Mouse (Mus musculus): Measurements from ENCODE around the gene B230118H07Rik. TPM values are rescaled to one million over a fixed set of nuclear protein-coding genes. Genes with fewer than 3 reads are reported as not detected.

B230118H07Rik gene
- total and polyA plus RNA-seq, 3 experiments, result 5.0 to 12.6 (median 9.7) TPM

DNA sequence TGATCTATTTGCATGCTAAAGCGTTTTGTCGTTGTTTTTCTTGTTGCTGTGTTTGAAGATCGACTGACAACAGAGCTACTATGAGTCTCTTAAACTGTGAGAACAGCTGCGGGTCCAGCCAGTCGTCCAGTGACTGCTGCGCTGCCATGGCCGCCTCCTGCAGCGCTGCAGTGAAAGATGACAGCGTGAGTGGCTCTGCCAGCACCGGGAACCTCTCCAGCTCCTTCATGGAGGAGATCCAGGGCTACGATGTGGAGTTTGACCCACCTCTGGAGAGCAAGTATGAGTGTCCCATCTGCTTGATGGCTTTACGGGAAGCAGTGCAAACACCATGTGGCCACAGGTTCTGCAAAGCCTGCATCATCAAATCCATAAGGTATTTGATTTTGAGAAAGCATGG, 35.1 kb upstream of the B230118H07Rik start:
- Histone ChIP-seq H3K27ac (ENCODE audit: insufficient read depth, low read depth) (no peak overlapping the region), H3K79me2 (replicated peaks; ENCODE audit: control insufficient read depth, extremely low read depth, insufficient read depth, poor library complexity, severe bottlenecking) (peaks cover 22% of the 10 kb centered on the region), H3K36me3 (replicated peaks in 1 of 2; ENCODE audit: control insufficient read depth in 1 of 2, insufficient read depth in 1 of 2, low read length in 1 of 2) (peaks cover 38 to 73% of the 10 kb centered on the region in 2 experiments), H3K9me3 (replicated peaks; ENCODE audit: low read length) (no peaks in the 10 kb centered on the region), H3K4me1 (ENCODE audit: control insufficient read depth in 1 of 2, insufficient read depth in 2 of 2) (peaks cover 0 to 14% of the 10 kb centered on the region in 2 experiments; a peak in 2 of 4 replicates), H3K27me3 (replicated peaks) (no peaks in the 10 kb centered on the region), H3K4me2 (ENCODE audit: insufficient read depth, low read depth, poor library complexity, severe bottlenecking) (no peak overlapping the region), H3K9ac (ENCODE audit: insufficient read depth, low read depth) (no peak overlapping the region), H3K4me3 (replicated peaks in 1 of 3; ENCODE audit: low read depth in 2 of 3, low read length in 2 of 3, poor library complexity in 1 of 3) (no peak overlapping the region)
- no peak for DNase-seq (ENCODE audit: extremely low read depth)
- dilution Hi-C loops (cut with MboI; ENCODE audit: extremely low pct_ligation_motif_present, extremely low pct_unique_long_range_greater_than_20kb, low sequenced_read_pairs), result no loop called here
- in situ Hi-C loops (cut with MboI; ENCODE audit: low pct_ligation_motif_present, low pct_unique_long_range_greater_than_20kb, low sequenced_read_pairs), result no loop called here
- TF ChIP-seq GABPA (IDR thresholded peaks at IDR 0.05; ENCODE audit: insufficient replicate concordance, low read depth, low read length) (no peak), CHD2 (IDR thresholded peaks at IDR 0.05; ENCODE audit: low read length) (no peak), CTCF (conservative IDR thresholded peaks at IDR 0.05 in 1 of 2, IDR thresholded peaks at IDR 0.05 in 1 of 2; ENCODE audit: low read depth in 2 of 2, low read length in 2 of 2) (no peak), MYC (IDR thresholded peaks at IDR 0.05; ENCODE audit: low read depth, low read length) (no peak)

GRCm38 (mm10) chr2:101679164-101679784, 29.9 kb upstream of the B230118H07Rik start:
- H3K4me1 ChIP-seq (ENCODE audit: control insufficient read depth in 1 of 2, insufficient read depth in 2 of 2), result peaks cover 0 to 14% of the 10 kb centered on the region in 2 experiments; a peak in 2 of 4 replicates
- H3K27ac ChIP-seq (ENCODE audit: insufficient read depth, low read depth), result no peak overlapping the region
- H3K9me3 ChIP-seq (replicated peaks; ENCODE audit: low read length), result no peaks in the 10 kb centered on the region
- in situ Hi-C loops (cut with MboI; ENCODE audit: low pct_ligation_motif_present, low pct_unique_long_range_greater_than_20kb, low sequenced_read_pairs) (no loop called here), dilution Hi-C loops (cut with MboI; ENCODE audit: extremely low pct_ligation_motif_present, extremely low pct_unique_long_range_greater_than_20kb, low sequenced_read_pairs) (no loop called here)
- peak overlapping the region; percentile 72 for H3K4me2 ChIP-seq (ENCODE audit: insufficient read depth, low read depth, poor library complexity, severe bottlenecking)
- H3K4me3 ChIP-seq (replicated peaks in 1 of 3; ENCODE audit: low read depth in 2 of 3, low read length in 2 of 3, poor library complexity in 1 of 3), result peak overlapping the region; percentile 66 to 99 (median 87)
- H3K36me3 ChIP-seq (replicated peaks in 1 of 2; ENCODE audit: control insufficient read depth in 1 of 2, insufficient read depth in 1 of 2, low read length in 1 of 2), result peaks cover 7 to 28% of the 10 kb centered on the region in 2 experiments
- peaks cover 29% of the 10 kb centered on the region for H3K79me2 ChIP-seq (replicated peaks; ENCODE audit: control insufficient read depth, extremely low read depth, insufficient read depth, poor library complexity, severe bottlenecking)
- H3K9ac ChIP-seq (ENCODE audit: insufficient read depth, low read depth), result peak overlapping the region; percentile 77
- DNase-seq (ENCODE audit: extremely low read depth), result peak; percentile 21
- TF ChIP-seq ZNF384 (IDR thresholded peaks at IDR 0.05; ENCODE audit: low read depth, low read length) (peak; percentile 72), BHLHE40 (IDR thresholded peaks at IDR 0.05; ENCODE audit: low read depth, low read length) (no peak), USF1 (IDR thresholded peaks at IDR 0.05; ENCODE audit: low read depth, low read length) (peak; percentile 31), MEF2A (IDR thresholded peaks at IDR 0.05; ENCODE audit: borderline replicate concordance, low read depth, low read length) (no peak)
- H3K27me3 ChIP-seq (replicated peaks), result peaks cover 23% of the 10 kb centered on the region

- Histone ChIP-seq H3K9me3 (replicated peaks; ENCODE audit: low read length) (no peaks in the 10 kb centered on the region), H3K27me3 (replicated peaks) (peaks cover 23% of the 10 kb centered on the region), H3K4me3 (replicated peaks in 1 of 3; ENCODE audit: low read depth in 2 of 3, low read length in 2 of 3, poor library complexity in 1 of 3) (peak within 1 kb of the TSS; percentile 66 to 99 (median 87)), H3K9ac (ENCODE audit: insufficient read depth, low read depth) (peak within 1 kb of the TSS; percentile 77), H3K4me1 (ENCODE audit: control insufficient read depth in 1 of 2, insufficient read depth in 2 of 2) (peaks cover 0 to 14% of the 10 kb centered on the region in 2 experiments; a peak in 2 of 4 replicates), H3K4me2 (ENCODE audit: insufficient read depth, low read depth, poor library complexity, severe bottlenecking) (peak within 1 kb of the TSS; percentile 79), H3K36me3 (replicated peaks in 1 of 2; ENCODE audit: control insufficient read depth in 1 of 2, insufficient read depth in 1 of 2, low read length in 1 of 2) (peaks cover 4 to 21% of the 10 kb centered on the region in 2 experiments), H3K27ac (ENCODE audit: insufficient read depth, low read depth) (no peak within 1 kb of the TSS; the same call in 1 of the 2 replicates), H3K79me2 (replicated peaks; ENCODE audit: control insufficient read depth, extremely low read depth, insufficient read depth, poor library complexity, severe bottlenecking) (peaks cover 26% of the 10 kb centered on the region)
- peak; percentile 79 for DNase-seq (ENCODE audit: extremely low read depth)
- dilution Hi-C loops (cut with MboI; ENCODE audit: extremely low pct_ligation_motif_present, extremely low pct_unique_long_range_greater_than_20kb, low sequenced_read_pairs), result no loop called here
- in situ Hi-C loops (cut with MboI; ENCODE audit: low pct_ligation_motif_present, low pct_unique_long_range_greater_than_20kb, low sequenced_read_pairs), result no loop called here
- TF ChIP-seq IRF4 (IDR thresholded peaks at IDR 0.05; ENCODE audit: low read depth, low read length) (peak; percentile 57; the same call in 1 of the 2 replicates), HCFC1 (IDR thresholded peaks at IDR 0.05; ENCODE audit: low read depth, low read length) (peak; percentile 86), TBP (conservative IDR thresholded peaks at IDR 0.05; ENCODE audit: low read depth, low read length) (no peak), ZMIZ1 (IDR thresholded peaks at IDR 0.05; ENCODE audit: low read depth, low read length) (peak; percentile 80; the same call in 1 of the 2 replicates), MAFK (IDR thresholded peaks at IDR 0.05; ENCODE audit: insufficient replicate concordance, low read length) (no peak), ETS1 (conservative IDR thresholded peaks at IDR 0.05; ENCODE audit: low read depth, low read length) (no peak), PAX5 (IDR thresholded peaks at IDR 0.05; ENCODE audit: low read length) (no peak), POLR2A (IDR thresholded peaks at IDR 0.05; ENCODE audit: low read depth, low read length) (peak; percentile 87), ELF1 (IDR thresholded peaks at IDR 0.05; ENCODE audit: low read depth, low read length) (peak; percentile 95), RAD21 (IDR thresholded peaks at IDR 0.05; ENCODE audit: low read depth, low read length) (no peak), BHLHE40 (IDR thresholded peaks at IDR 0.05; ENCODE audit: low read depth, low read length) (no peak; the same call in 1 of the 2 replicates), NELFE (IDR thresholded peaks at IDR 0.05; ENCODE audit: low read depth, low read length) (peak; percentile 83; the same call in 1 of the 2 replicates), MYC (IDR thresholded peaks at IDR 0.05; ENCODE audit: low read depth, low read length) (no peak), UBTF (IDR thresholded peaks at IDR 0.05; ENCODE audit: low read depth, low read length) (peak; percentile 61; the same call in 1 of the 2 replicates), SMC3 (IDR thresholded peaks at IDR 0.05; ENCODE audit: low read depth, low read length) (0 out of 2 replicates have a peak, but pooled peaks have one; percentile 6), NRF1 (IDR thresholded peaks at IDR 0.05; ENCODE audit: low read depth, low read length) (no peak), ZKSCAN1 (IDR thresholded peaks at IDR 0.05; ENCODE audit: borderline replicate concordance, low read depth, low read length) (no peak)
Observed at GRCm38 (mm10) chr2:101678236-101679021, 29.1 kb upstream of the B230118H07Rik start, which contains the start of gene Traf6. Gene Traf6 (plus strand): TSS chr2:101678429.
